Mouse (Mus musculus): ENCODE results near the gene Scly.

Gene Scly

GRCm38 (mm10) chr1:91365816-91366214 lies 67.7 kb downstream of the Scly start:
- no peak for DNase-seq

- peak; percentile 88 for DNase-seq
Observed at GRCm38 (mm10) chr1:91366215-91367108, 68.3 kb downstream of the Scly start, which contains the start of gene Erfe. TSS of gene Erfe (plus strand) at chr1:91366430.

- DNase-seq = no peak
Observed at GRCm38 (mm10) chr1:91367295-91367694, 69.2 kb downstream of the Scly start.

- no peak for DNase-seq
Observed at GRCm38 (mm10) chr1:91369408-91369807, 71.3 kb downstream of the Scly start.

- DNase-seq = no peak
Observed at GRCm38 (mm10) chr1:91370055-91370454, 71.9 kb downstream of the Scly start.

Data from liver (tissue).